Mouse (Mus musculus) skeletal muscle tissue, postnatal 0 days (tissue): ENCODE data around the gene Gm20854. TPM values are rescaled to one million over a fixed set of nuclear protein-coding genes. Genes with fewer than 3 reads are reported as not detected.

ENCODE experiments used
- polyA plus RNA-seq: library from polyadenylated mRNA; unstranded; fragments of >200 nt; fragmentation: Nextera tagmentation; extraction: Ambion mirVana; gene quantifications from 2 replicates; pipeline ENCODE4 v1.2.1, GENCODE M21; 2015

Gene Gm20854
- not detected in 2 replicates for polyA plus RNA-seq

GRCm38 (mm10) chrY:85530808-85531207, at the start of gene Gm20854:
Gene Gm20854 (minus strand): TSS chrY:85530908.

